Mouse (Mus musculus) intestine, postnatal 0 days (tissue): ENCODE measurements around the gene Ciao1. TPM values are rescaled to one million over a fixed set of nuclear protein-coding genes. Genes with fewer than 3 reads are reported as not detected.
"Not testable (repeated sequence)": the region's sequence is repeated elsewhere in the genome, so short reads cannot be mapped to it uniquely, and the experiment has no call there.

Experiments used
- ATAC-seq: fragments of 200-750 bp; cut with Nextera tagmentation; 2 replicates; pipeline ENCODE4 v1.8.0; 2017; ENCODE audit warnings: mild to moderate bottlenecking, moderate TSS enrichment, moderate library complexity
- H3K27ac ChIP-seq: fragments of 300-500 bp; sonication (generic); 2 replicates; pipeline ENCODE4 v1.5.1; 2014; ENCODE audit warnings: mild to moderate bottlenecking, low read depth, low read length, moderate library complexity
- H3K27me3 ChIP-seq: fragments of 300-500 bp; sonication (generic); replicated peaks from 2 replicates; pipeline ENCODE4 v1.6.1; 2014; ENCODE audit warnings: low read length, mixed read lengths; ENCODE audit not compliant: control insufficient read depth, insufficient read depth
- H3K36me3 ChIP-seq: fragments of 300-500 bp; sonication (generic); 2 replicates; pipeline ENCODE4 v1.6.1; 2014; ENCODE audit warnings: mild to moderate bottlenecking, moderate library complexity; ENCODE audit not compliant: control insufficient read depth, insufficient read depth
- H3K4me1 ChIP-seq: fragments of 300-500 bp; sonication (generic); replicated peaks from 2 replicates; pipeline ENCODE4 v1.6.1; 2014; ENCODE audit warnings: antibody characterized with exemption, low read length, mixed read lengths; ENCODE audit not compliant: control insufficient read depth, insufficient read depth
- H3K4me2 ChIP-seq: fragments of 300-500 bp; sonication (generic); replicated peaks from 2 replicates; pipeline ENCODE4 v1.6.1; 2014; ENCODE audit warnings: low read depth, mild to moderate bottlenecking, moderate library complexity
- H3K4me3 ChIP-seq: fragments of 300-500 bp; sonication (generic); 2 replicates; pipeline ENCODE4 v1.5.1; 2014; ENCODE audit warnings: low read depth, low read length
- H3K9ac ChIP-seq: fragments of 300-500 bp; sonication (generic); 2 replicates; pipeline ENCODE4 v1.6.1; 2014; ENCODE audit warnings: mild to moderate bottlenecking, low read depth, low read length
- H3K9me3 ChIP-seq: fragments of 300-500 bp; sonication (generic); 2 replicates; pipeline ENCODE4 v1.6.1; 2016; ENCODE audit warnings: mixed run types; ENCODE audit not compliant: control insufficient read depth
- CTCF ChIP-seq: sonication (generic); IDR thresholded peaks from 2 replicates; pipeline ENCODE4 v1.5.1; 2016; ENCODE audit warnings: low read depth, mild to moderate bottlenecking, control low read depth, antibody characterized with exemption, moderate library complexity
- WGBS: fragments of 180-500 bp; shearing (Covaris S2); extraction: QIAGEN DNeasy Blood & Tissue Kit; methylation state at CpG from one replicate; pipeline ENCODE4 v1.1.7; 2014; 5-methylcytosine and 5-hydroxymethylcytosine counted together
- polyA plus RNA-seq: library from polyadenylated mRNA; unstranded; fragments of >200 nt; fragmentation: Nextera tagmentation; extraction: Ambion mirVana; gene quantifications from 2 replicates; pipeline ENCODE4 v1.2.1, GENCODE M21; 2015

Ciao1 gene
- polyA plus RNA-seq, 1 experiment from 2014 or later: 38.3 TPM

DNA sequence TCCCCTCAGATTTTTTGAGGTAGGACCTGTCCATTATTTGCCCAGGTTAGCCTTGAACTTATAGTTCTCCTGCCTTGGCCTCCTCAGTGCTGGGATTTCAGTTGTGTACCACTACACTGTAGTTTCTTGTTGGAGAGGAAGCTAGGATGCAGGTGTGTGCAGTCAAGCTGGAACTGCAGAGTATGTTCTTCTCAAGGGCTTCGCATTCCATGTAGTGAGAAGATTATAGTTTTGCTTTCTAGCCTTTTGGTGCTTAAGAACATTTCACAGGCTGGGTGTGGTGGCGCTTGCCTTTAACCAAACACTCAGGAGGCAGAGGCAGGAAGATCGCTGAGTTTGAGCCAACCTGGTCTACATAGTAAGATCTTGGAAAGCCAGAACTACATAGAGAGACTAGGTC is 25.2 kb upstream of the Ciao1 start:
- H3K4me1 ChIP-seq: no peaks in the 10 kb centered on the region
- H3K27ac ChIP-seq: no peak overlapping the region
- WGBS: 96% methylated on average over 3 of the region's 3 CpGs
- 0 out of 2 replicates have a peak overlapping the region, but pooled peaks have one; percentile 1 for H3K4me2 ChIP-seq
- H3K4me3 ChIP-seq: no peak overlapping the region
- ATAC-seq: no peak
- no peak overlapping the region for H3K9ac ChIP-seq
- no peaks in the 10 kb centered on the region for H3K36me3 ChIP-seq
- H3K27me3 ChIP-seq: no peaks in the 10 kb centered on the region
- no peaks in the 10 kb centered on the region for H3K9me3 ChIP-seq
- TF ChIP-seq CTCF: no peak

DNA sequence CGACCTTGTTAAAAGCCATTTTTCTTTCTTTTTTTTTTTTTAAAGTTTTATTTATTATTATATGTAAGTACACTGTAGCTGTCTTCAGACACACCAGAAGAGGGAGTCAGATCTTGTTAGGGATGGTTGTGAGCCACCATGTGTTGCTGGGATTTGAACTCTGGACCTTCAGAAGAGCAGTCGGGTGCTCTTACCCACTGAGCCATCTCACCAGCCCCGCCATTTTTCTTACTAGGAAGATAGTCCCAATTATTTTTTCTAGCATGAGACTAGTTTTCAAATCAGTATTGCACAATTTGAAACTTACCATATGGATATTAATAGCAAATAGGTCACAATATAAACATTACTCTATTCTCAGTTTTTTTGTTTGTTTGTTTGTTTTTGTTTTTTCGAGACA is 24.4 kb upstream of the Ciao1 start:
- not testable (repeated sequence) for H3K4me1 ChIP-seq, H3K9ac ChIP-seq, ATAC-seq, H3K27me3 ChIP-seq, H3K4me3 ChIP-seq, H3K27ac ChIP-seq, H3K9me3 ChIP-seq, H3K36me3 ChIP-seq
- WGBS: 81% methylated on average over 4 of the region's 4 CpGs
- peak overlapping the region; percentile 88 for H3K4me2 ChIP-seq

DNA sequence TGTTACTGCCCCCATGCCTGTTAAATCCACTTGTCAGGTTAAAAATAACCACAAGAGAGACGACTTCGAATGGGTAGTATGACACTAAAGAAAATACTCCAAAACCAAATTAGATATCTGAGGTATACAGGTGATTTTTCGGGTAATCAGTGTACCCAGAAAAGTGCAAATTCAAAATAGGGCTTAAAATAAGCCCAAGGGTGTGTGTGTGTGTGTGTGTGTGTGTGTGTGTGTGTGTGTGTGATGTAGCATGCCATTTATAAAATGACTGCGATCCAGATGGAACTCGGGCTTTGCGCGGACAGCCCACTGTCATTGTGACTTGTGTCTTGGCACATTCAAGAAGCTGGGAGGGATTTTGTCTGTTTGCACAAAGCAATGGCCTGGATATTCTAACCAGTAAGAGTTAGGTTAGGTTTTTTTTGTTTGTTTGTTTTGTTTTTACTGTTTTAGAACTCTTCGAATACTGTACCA is 23.5 kb upstream of the Ciao1 start:
- peak overlapping the region; percentile 91 for H3K9ac ChIP-seq
- H3K36me3 ChIP-seq: no peaks in the 10 kb centered on the region
- H3K27ac ChIP-seq: peak overlapping the region; percentile 97
- no peaks in the 10 kb centered on the region for H3K4me1 ChIP-seq
- no peak for ATAC-seq
- no peak for TF ChIP-seq CTCF
- no peaks in the 10 kb centered on the region for H3K9me3 ChIP-seq
- H3K4me2 ChIP-seq: peak overlapping the region; percentile 88
- H3K4me3 ChIP-seq: peak overlapping the region; percentile 93
- H3K27me3 ChIP-seq: no peaks in the 10 kb centered on the region
- WGBS: 3% methylated on average over 8 of the region's 8 CpGs

DNA sequence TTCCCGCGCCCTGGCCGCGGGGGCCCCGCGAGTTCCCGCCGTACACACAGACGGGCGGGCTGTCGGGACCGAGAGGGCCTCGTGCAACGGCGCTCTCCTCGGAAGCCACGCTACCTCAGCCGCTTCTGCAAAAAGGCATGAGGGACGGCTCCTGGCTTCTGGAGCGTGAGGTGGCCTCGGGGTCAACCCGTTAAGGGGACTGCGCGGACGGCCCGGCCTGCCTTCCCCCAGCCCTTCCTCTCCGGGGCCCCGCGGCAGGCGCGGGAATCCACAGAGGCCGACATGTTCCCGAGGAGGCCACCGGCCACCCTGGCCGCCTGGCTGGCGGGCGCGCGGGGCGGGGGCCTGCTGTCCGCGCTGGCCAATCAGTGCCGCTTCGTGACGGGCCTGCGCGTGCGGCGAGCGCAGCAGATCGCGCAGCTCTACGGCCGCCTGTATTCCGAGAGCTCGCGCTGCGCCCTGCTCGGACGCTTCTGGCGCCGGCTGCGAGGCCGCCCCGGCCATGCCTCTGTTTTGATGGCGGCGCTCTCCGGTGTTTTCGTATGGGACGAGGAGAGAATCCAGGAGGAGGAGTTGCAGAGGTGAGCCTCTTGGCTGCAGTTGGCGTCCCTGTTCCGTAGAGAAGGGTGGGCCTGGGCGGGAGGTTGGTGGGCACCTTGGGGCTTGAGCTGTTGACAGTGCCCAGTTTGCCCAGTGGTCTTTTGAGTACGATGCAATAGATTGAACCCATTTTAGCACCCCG is 22.9 kb upstream of the Ciao1 start:
- Histone ChIP-seq H3K36me3 (no peaks in the 10 kb centered on the region), H3K9ac (peak overlapping the region; percentile 91), H3K4me1 (no peaks in the 10 kb centered on the region), H3K4me2 (peak overlapping the region; percentile 88), H3K4me3 (peak overlapping the region; percentile 93), H3K27me3 (no peaks in the 10 kb centered on the region), H3K27ac (peak overlapping the region; percentile 97), H3K9me3 (no peaks in the 10 kb centered on the region)
- no peak for TF ChIP-seq CTCF
- peak; percentile 94 for ATAC-seq
- WGBS: under 1% methylated on average over 74 of the region's 75 CpGs

DNA sequence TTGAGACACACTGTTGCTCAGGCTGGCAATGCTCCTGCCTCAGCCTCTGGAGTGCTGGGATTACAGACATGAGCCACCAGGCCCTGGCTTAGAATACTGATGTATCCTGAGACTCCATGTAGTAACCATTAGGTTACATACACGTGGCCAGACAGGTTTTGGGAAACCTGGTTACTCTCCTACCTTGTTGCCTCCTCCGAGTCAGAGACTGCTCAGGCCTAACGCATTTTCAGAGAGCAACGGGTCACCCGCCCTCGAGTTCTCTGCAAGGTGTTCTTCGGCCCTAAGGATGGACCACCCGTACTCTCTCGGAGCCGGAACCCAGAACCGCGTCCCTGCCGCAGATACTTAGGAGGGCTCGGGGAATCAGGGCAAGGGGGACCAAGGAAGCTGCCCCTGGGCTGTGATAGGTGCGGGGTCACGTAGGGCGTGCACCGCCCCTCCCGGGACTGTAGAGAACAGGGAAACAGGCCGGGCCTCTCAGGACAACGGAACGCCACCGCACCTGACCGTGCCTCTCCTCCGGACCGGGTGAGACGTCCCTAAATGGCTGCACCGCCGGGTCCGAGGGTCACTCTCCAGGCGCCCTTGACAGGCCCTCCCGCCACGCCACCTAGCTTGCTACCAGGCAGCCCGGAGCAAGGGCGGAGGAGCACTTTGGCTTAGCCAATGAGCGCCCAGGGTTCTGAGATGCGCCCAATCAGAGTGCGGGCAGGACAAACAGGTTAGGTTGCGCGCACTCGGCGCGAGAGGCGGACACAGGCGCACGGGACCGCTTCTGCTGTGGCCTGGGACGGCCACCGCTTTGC is 22.1 kb upstream of the Ciao1 start, which contains the start of gene Stard7:
Gene Stard7 (plus strand): TSS at position 728 of the 809 bp plus-strand sequence.
- no peaks in the 10 kb centered on the region for H3K27me3 ChIP-seq
- H3K27ac ChIP-seq: peak within 1 kb of the TSS; percentile 97
- H3K4me3 ChIP-seq: peak within 1 kb of the TSS; percentile 93
- H3K9ac ChIP-seq: peak within 1 kb of the TSS; percentile 91
- peak within 1 kb of the TSS; percentile 88 for H3K4me2 ChIP-seq
- H3K36me3 ChIP-seq: no peaks in the 10 kb centered on the region
- peak; percentile 98 for ATAC-seq
- WGBS: under 1% methylated on average over 49 of the region's 49 CpGs
- no peaks in the 10 kb centered on the region for H3K4me1 ChIP-seq
- peak; percentile 66 for TF ChIP-seq CTCF
- no peaks in the 10 kb centered on the region for H3K9me3 ChIP-seq

DNA sequence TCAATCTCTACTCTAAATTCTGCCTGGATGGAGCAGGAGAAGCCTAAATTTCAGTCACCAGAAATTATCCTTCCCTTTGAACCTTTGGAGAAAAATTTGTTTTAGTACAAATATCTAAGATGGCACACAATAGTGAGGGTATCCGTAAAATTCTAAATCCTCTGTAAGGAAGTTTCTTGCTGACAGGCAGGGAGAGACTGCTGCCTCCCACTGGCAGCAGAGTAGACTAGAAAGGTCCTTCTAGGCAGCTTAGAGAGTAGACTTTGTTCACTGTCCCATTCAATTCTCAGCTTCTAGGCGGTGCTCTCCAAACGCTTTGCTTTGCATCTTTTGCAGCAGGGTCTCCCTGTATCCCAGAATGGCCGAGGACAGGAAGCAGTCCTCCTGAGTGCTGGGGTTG is 20.2 kb upstream of the Ciao1 start:
- no peak overlapping the region for H3K4me2 ChIP-seq
- WGBS: 31% methylated on average over 4 of the region's 4 CpGs
- no peaks in the 10 kb centered on the region for H3K36me3 ChIP-seq
- no peak overlapping the region for H3K27ac ChIP-seq
- no peak overlapping the region for H3K9ac ChIP-seq
- TF ChIP-seq CTCF: peak; percentile 58
- H3K27me3 ChIP-seq: no peaks in the 10 kb centered on the region
- ATAC-seq: no peak
- no peak overlapping the region for H3K4me3 ChIP-seq
- H3K9me3 ChIP-seq: no peaks in the 10 kb centered on the region
- H3K4me1 ChIP-seq: no peaks in the 10 kb centered on the region
